Mouse (Mus musculus) embryonic facial prominence, embryonic 11.5 days (tissue): ENCODE results near the gene Prokr1. TPM values are rescaled to one million over a fixed set of nuclear protein-coding genes. Genes with fewer than 3 reads are reported as not detected.

Experiments
- ATAC-seq: fragments of 200-750 bp; cut with Nextera tagmentation; replicated peaks from 2 replicates; pipeline ENCODE4 v1.8.0; 2017; ENCODE audit warnings: low read depth; ENCODE audit not compliant: insufficient number of reproducible peaks, low FRiP score, low TSS enrichment
- DNase-seq: peaks from one replicate; pipeline ENCODE4 v3.0.0-alpha.2; 2015; ENCODE audit warnings: low spot score
- H3K27ac ChIP-seq: fragments of 300-500 bp; sonication (generic); replicated peaks from 2 replicates; pipeline ENCODE4 v1.5.1; 2014; ENCODE audit warnings: mild to moderate bottlenecking, low read depth, low read length, control low read depth
- H3K27me3 ChIP-seq: fragments of 300-500 bp; sonication (generic); 2 replicates; pipeline ENCODE4 v1.6.1; 2014; ENCODE audit warnings: mild to moderate bottlenecking, low read length, moderate library complexity, mixed read lengths; ENCODE audit not compliant: control insufficient read depth, insufficient read depth
- H3K36me3 ChIP-seq: fragments of 300-500 bp; sonication (generic); replicated peaks from 2 replicates; pipeline ENCODE4 v1.6.1; 2014; ENCODE audit warnings: low read depth, mild to moderate bottlenecking, low read length, moderate library complexity, mixed read lengths; ENCODE audit not compliant: control insufficient read depth, insufficient read depth
- H3K4me1 ChIP-seq: fragments of 300-500 bp; sonication (generic); 2 replicates; pipeline ENCODE4 v1.6.1; 2014; ENCODE audit warnings: low read length, mixed read lengths; ENCODE audit not compliant: control insufficient read depth, insufficient read depth
- H3K4me2 ChIP-seq: fragments of 300-500 bp; sonication (generic); 2 replicates; pipeline ENCODE4 v1.6.1; 2014; ENCODE audit warnings: low read depth, mild to moderate bottlenecking, control low read depth, low read length, moderate library complexity
- H3K4me3 ChIP-seq: fragments of 300-500 bp; sonication (generic); 2 replicates; pipeline ENCODE4 v1.5.1; 2014; ENCODE audit warnings: low read depth, low read length, control low read depth
- H3K9ac ChIP-seq: fragments of 300-500 bp; sonication (generic); replicated peaks from 2 replicates; pipeline ENCODE4 v1.6.1; 2014; ENCODE audit warnings: mild to moderate bottlenecking, control low read depth, low read length
- H3K9me3 ChIP-seq: fragments of 300-500 bp; sonication (generic); replicated peaks from 2 replicates; pipeline ENCODE4 v1.6.1; 2016; ENCODE audit warnings: mild to moderate bottlenecking, low read length, inconsistent platforms, mixed read lengths; ENCODE audit not compliant: control insufficient read depth
- WGBS: fragments of 180-500 bp; shearing (Covaris S2); extraction: QIAGEN DNeasy Blood & Tissue Kit; methylation state at CpG from one replicate; pipeline ENCODE4 v1.1.7; 2014; 5-methylcytosine and 5-hydroxymethylcytosine counted together
- polyA plus RNA-seq: library from polyadenylated mRNA; unstranded; fragments of >200 nt; fragmentation: Nextera tagmentation; extraction: Ambion mirVana; gene quantifications from 2 replicates; pipeline ENCODE4 v1.2.1, GENCODE M21; 2014

Gene Prokr1
- polyA plus RNA-seq, 1 experiment from 2014 or later, result 1.2 TPM

- H3K27ac ChIP-seq, result no peak overlapping the region
- no peaks in the 10 kb centered on the region for H3K27me3 ChIP-seq
- no peak overlapping the region for H3K9ac ChIP-seq
- ATAC-seq (no peak), DNase-seq (no peak)
- H3K36me3 ChIP-seq, result no peaks in the 10 kb centered on the region
- no peaks in the 10 kb centered on the region for H3K9me3 ChIP-seq
- H3K4me1 ChIP-seq, result no peaks in the 10 kb centered on the region
- WGBS, result 90% methylated on average over 2 of the region's 2 CpGs
- no peak overlapping the region for H3K4me2 ChIP-seq
- H3K4me3 ChIP-seq, result no peak overlapping the region
Observed at GRCm38 (mm10) chr6:87530386-87530785, 60.2 kb downstream of the Prokr1 start.

Other genes with a start within 250 kb of the Prokr1 start
- not detected in 2 replicates for gene Gkn1, start 239.8 kb downstream of the Prokr1 start, polyA plus RNA-seq
- gene Gkn2, start 217.4 kb downstream of the Prokr1 start, polyA plus RNA-seq, result not detected in 2 replicates
- 0.25 TPM in 2 replicates for gene Gkn3, start 201.8 kb downstream of the Prokr1 start, polyA plus RNA-seq
- gene Bmp10, start 161.7 kb downstream of the Prokr1 start, polyA plus RNA-seq, result not detected in 2 replicates
- 3.9 and 5.0 TPM in 2 replicates for gene Arhgap25, start 57.5 kb downstream of the Prokr1 start, polyA plus RNA-seq
- gene Aplf, start 81.5 kb upstream of the Prokr1 start, polyA plus RNA-seq, result 15.4 and 20.3 TPM in 2 replicates
- 0.49 and 0.86 TPM in 2 replicates for gene Efcc1, start 140.1 kb upstream of the Prokr1 start, polyA plus RNA-seq
- 1.9 and 3.0 TPM in 2 replicates for gene Gp9, start 187.3 kb upstream of the Prokr1 start, polyA plus RNA-seq
- 4.8 and 7.3 TPM in 2 replicates for gene Rab43, start 221.4 kb upstream of the Prokr1 start, polyA plus RNA-seq
- gene Gm45140, start 245.1 kb upstream of the Prokr1 start, polyA plus RNA-seq, result 1.2 and 3.2 TPM in 2 replicates
- gene Isy1, start 248.1 kb upstream of the Prokr1 start, polyA plus RNA-seq, result 79.3 and 81.0 TPM in 2 replicates